Mouse (Mus musculus): Measurements from ENCODE around the gene Mtcl1. TPM values are rescaled to one million over a fixed set of nuclear protein-coding genes. Genes with fewer than 3 reads are reported as not detected.
A peak's percentile ranks its signal among the peaks of the same experiment; 100 is the strongest.

Mtcl1 gene
- polyA plus RNA-seq, 1 experiment from 2014 or later: 17.5 TPM

GRCm38 (mm10) chr17:66340798-66341197 lies 108.8 kb downstream of the Mtcl1 start:
- 83% methylated on average over 12 of the region's 12 CpGs for WGBS
- no peak for ATAC-seq
- H3K36me3 ChIP-seq (ENCODE audit: control insufficient read depth, insufficient read depth, low read length): peaks cover 50% of the 10 kb centered on the region

GRCm38 (mm10) chr17:66337929-66338328 lies 111.6 kb downstream of the Mtcl1 start:
- Histone ChIP-seq H3K9ac (ENCODE audit: low read length) (no peak overlapping the region), H3K27me3 (replicated peaks; ENCODE audit: control insufficient read depth, insufficient read depth, low read length) (no peaks in the 10 kb centered on the region), H3K4me2 (ENCODE audit: low read length) (no peak overlapping the region), H3K4me3 (ENCODE audit: low read depth, low read length) (no peak overlapping the region), H3K9me3 (replicated peaks; ENCODE audit: control insufficient read depth, low read length) (no peaks in the 10 kb centered on the region), H3K27ac (ENCODE audit: low read depth, low read length) (no peak overlapping the region), H3K36me3 (ENCODE audit: control insufficient read depth, insufficient read depth, low read length) (peaks cover 25% of the 10 kb centered on the region), H3K4me1 (ENCODE audit: control insufficient read depth, insufficient read depth, low read length) (no peaks in the 10 kb centered on the region)
- ATAC-seq (no peak), DNase-seq (ENCODE audit: low spot score) (no peak)
- 93% methylated on average over 13 of the region's 13 CpGs for WGBS

More at GRCm38 (mm10) chr17:66340798-66341197, 108.8 kb downstream of the Mtcl1 start:
- no peak overlapping the region for H3K9ac ChIP-seq (ENCODE audit: low read length)
- H3K4me1 ChIP-seq (ENCODE audit: control insufficient read depth, insufficient read depth, low read length): no peaks in the 10 kb centered on the region
- DNase-seq (ENCODE audit: low spot score): no peak
- H3K27me3 ChIP-seq (replicated peaks; ENCODE audit: control insufficient read depth, insufficient read depth, low read length): no peaks in the 10 kb centered on the region
- no peaks in the 10 kb centered on the region for H3K9me3 ChIP-seq (replicated peaks; ENCODE audit: control insufficient read depth, low read length)
- H3K4me2 ChIP-seq (ENCODE audit: low read length): no peak overlapping the region
- no peak overlapping the region for H3K4me3 ChIP-seq (ENCODE audit: low read depth, low read length)
- no peak overlapping the region for H3K27ac ChIP-seq (ENCODE audit: low read depth, low read length)

DNA sequence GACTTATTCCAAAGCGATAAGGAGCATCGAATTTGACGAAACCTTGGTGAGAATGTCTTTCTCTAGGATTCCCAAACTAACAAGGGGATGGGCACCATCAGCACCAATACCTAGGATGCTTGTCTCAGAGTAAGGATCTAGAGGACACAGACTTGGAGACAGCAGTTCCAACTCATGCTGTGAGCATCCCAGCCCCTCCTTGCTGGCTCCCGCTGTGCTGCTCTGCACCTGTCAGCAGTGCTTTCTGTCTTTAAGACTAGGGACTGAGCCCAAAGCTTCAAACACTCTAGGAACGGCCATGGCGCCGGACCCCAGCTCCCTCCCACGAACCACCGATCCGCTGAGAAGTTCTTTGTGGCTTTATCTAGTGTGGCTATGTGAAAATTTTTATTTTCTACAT lies 114.0 kb downstream of the Mtcl1 start:
- Histone ChIP-seq H3K4me2 (ENCODE audit: low read length) (no peak overlapping the region), H3K27ac (ENCODE audit: low read depth, low read length) (no peak overlapping the region), H3K9ac (ENCODE audit: low read length) (no peak overlapping the region), H3K4me3 (ENCODE audit: low read depth, low read length) (no peak overlapping the region), H3K9me3 (replicated peaks; ENCODE audit: control insufficient read depth, low read length) (no peaks in the 10 kb centered on the region), H3K27me3 (replicated peaks; ENCODE audit: control insufficient read depth, insufficient read depth, low read length) (no peaks in the 10 kb centered on the region), H3K4me1 (ENCODE audit: control insufficient read depth, insufficient read depth, low read length) (no peaks in the 10 kb centered on the region), H3K36me3 (ENCODE audit: control insufficient read depth, insufficient read depth, low read length) (peaks cover 15% of the 10 kb centered on the region; the same call in 1 of the 2 replicates)
- WGBS: 93% methylated on average over 10 of the region's 10 CpGs
- no peak for DNase-seq (ENCODE audit: low spot score)
- no peak for ATAC-seq

DNA sequence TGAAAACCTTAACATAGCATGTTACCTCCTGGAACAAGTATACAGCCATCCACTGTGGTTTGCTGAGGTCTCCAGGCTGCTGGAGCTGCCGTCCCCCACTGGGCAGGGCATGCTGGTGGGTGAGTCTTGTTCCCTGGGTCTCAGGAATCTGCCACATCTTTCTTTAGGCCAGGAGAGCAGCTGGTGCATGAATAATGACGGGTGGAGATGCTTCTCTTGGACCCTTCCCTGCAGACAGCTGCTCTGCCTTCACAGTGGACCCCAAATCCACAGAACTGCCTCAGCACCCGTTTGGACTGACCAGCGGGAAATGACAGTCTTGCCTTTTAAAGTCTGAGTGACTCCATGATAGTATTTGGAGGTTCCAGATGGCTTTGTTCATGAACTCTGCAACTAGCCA lies 114.7 kb downstream of the Mtcl1 start:
- peaks cover 9% of the 10 kb centered on the region; the same call in 1 of the 2 replicates for H3K36me3 ChIP-seq (ENCODE audit: control insufficient read depth, insufficient read depth, low read length)
- H3K4me1 ChIP-seq (ENCODE audit: control insufficient read depth, insufficient read depth, low read length): no peaks in the 10 kb centered on the region
- no peaks in the 10 kb centered on the region for H3K9me3 ChIP-seq (replicated peaks; ENCODE audit: control insufficient read depth, low read length)
- no peaks in the 10 kb centered on the region for H3K27me3 ChIP-seq (replicated peaks; ENCODE audit: control insufficient read depth, insufficient read depth, low read length)
- DNase-seq (ENCODE audit: low spot score) (no peak), ATAC-seq (no peak)
- H3K4me3 ChIP-seq (ENCODE audit: low read depth, low read length): no peak overlapping the region
- WGBS: 63% methylated on average over 4 of the region's 4 CpGs
- no peak overlapping the region for H3K4me2 ChIP-seq (ENCODE audit: low read length)
- no peak overlapping the region for H3K9ac ChIP-seq (ENCODE audit: low read length)
- no peak overlapping the region for H3K27ac ChIP-seq (ENCODE audit: low read depth, low read length)

DNA sequence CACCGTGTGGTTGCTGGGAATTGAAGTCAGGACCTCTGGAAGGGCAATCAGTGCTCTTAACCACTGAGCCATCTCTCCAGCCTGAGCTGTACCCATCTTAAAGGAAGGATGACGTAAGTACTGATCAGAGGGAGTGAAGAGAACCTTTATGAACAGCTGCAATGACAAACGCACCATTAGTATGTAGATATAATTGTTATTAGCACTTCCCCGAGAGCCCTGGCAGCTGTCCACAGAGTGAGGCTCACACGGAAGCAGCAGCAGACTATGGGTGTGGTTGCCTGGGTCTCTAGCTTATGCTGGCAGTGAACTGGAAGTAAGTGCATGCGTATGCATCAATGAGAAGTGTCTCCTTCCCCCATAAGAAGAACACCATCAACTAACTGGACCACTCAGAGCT lies 118.3 kb downstream of the Mtcl1 start:
- H3K27me3 ChIP-seq (replicated peaks; ENCODE audit: control insufficient read depth, insufficient read depth, low read length): no peaks in the 10 kb centered on the region
- 53% methylated on average over 6 of the region's 6 CpGs for WGBS

GRCm38 (mm10) chr17:66326552-66327045 lies 123.0 kb downstream of the Mtcl1 start:
- Histone ChIP-seq H3K4me3 (ENCODE audit: low read depth, low read length) (no peak overlapping the region), H3K9ac (ENCODE audit: low read length) (no peak overlapping the region), H3K4me2 (ENCODE audit: low read length) (no peak overlapping the region), H3K4me1 (ENCODE audit: control insufficient read depth, insufficient read depth, low read length) (0 out of 2 replicates have a peak, but pooled peaks cover 2% of the 10 kb centered on the region), H3K27ac (ENCODE audit: low read depth, low read length) (no peak overlapping the region), H3K36me3 (ENCODE audit: control insufficient read depth, insufficient read depth, low read length) (no peaks in the 10 kb centered on the region), H3K27me3 (replicated peaks; ENCODE audit: control insufficient read depth, insufficient read depth, low read length) (no peaks in the 10 kb centered on the region), H3K9me3 (replicated peaks; ENCODE audit: control insufficient read depth, low read length) (no peaks in the 10 kb centered on the region)
- no peak for ATAC-seq
- no peak for DNase-seq (ENCODE audit: low spot score)
- 89% methylated on average over 5 of the region's 5 CpGs for WGBS

More for the DNA sequence above, 118.3 kb downstream of the Mtcl1 start:
- H3K36me3 ChIP-seq (ENCODE audit: control insufficient read depth, insufficient read depth, low read length): no peaks in the 10 kb centered on the region
- H3K4me1 ChIP-seq (ENCODE audit: control insufficient read depth, insufficient read depth, low read length): no peaks in the 10 kb centered on the region
- ATAC-seq (no peak), DNase-seq (ENCODE audit: low spot score) (peak; percentile 45)
- H3K4me3 ChIP-seq (ENCODE audit: low read depth, low read length): no peak overlapping the region
- no peaks in the 10 kb centered on the region for H3K9me3 ChIP-seq (replicated peaks; ENCODE audit: control insufficient read depth, low read length)
- no peak overlapping the region for H3K27ac ChIP-seq (ENCODE audit: low read depth, low read length)
- no peak overlapping the region for H3K4me2 ChIP-seq (ENCODE audit: low read length)
- no peak overlapping the region for H3K9ac ChIP-seq (ENCODE audit: low read length)

GRCm38 (mm10) chr17:66326204-66326545 lies 123.4 kb downstream of the Mtcl1 start:
- Histone ChIP-seq H3K9ac (ENCODE audit: low read length) (no peak overlapping the region), H3K4me3 (ENCODE audit: low read depth, low read length) (no peak overlapping the region), H3K4me2 (ENCODE audit: low read length) (no peak overlapping the region), H3K27me3 (replicated peaks; ENCODE audit: control insufficient read depth, insufficient read depth, low read length) (no peaks in the 10 kb centered on the region), H3K9me3 (replicated peaks; ENCODE audit: control insufficient read depth, low read length) (no peaks in the 10 kb centered on the region), H3K4me1 (ENCODE audit: control insufficient read depth, insufficient read depth, low read length) (0 out of 2 replicates have a peak, but pooled peaks cover 2% of the 10 kb centered on the region), H3K27ac (ENCODE audit: low read depth, low read length) (no peak overlapping the region), H3K36me3 (ENCODE audit: control insufficient read depth, insufficient read depth, low read length) (no peaks in the 10 kb centered on the region)
- ATAC-seq (no peak), DNase-seq (ENCODE audit: low spot score) (no peak)
- WGBS: 75% methylated on average over 4 of the region's 4 CpGs

- no peaks in the 10 kb centered on the region for H3K36me3 ChIP-seq (ENCODE audit: control insufficient read depth, insufficient read depth, low read length)
- H3K4me2 ChIP-seq (ENCODE audit: low read length): peak overlapping the region; percentile 31
- H3K9me3 ChIP-seq (replicated peaks; ENCODE audit: control insufficient read depth, low read length): no peaks in the 10 kb centered on the region
- peak; percentile 83 for DNase-seq (ENCODE audit: low spot score)
- 44% methylated on average over 14 of the region's 14 CpGs for whole genome bisulfite sequencing
- H3K9ac ChIP-seq (ENCODE audit: low read length): no peak overlapping the region
- H3K27me3 ChIP-seq (replicated peaks; ENCODE audit: control insufficient read depth, insufficient read depth, low read length): no peaks in the 10 kb centered on the region
- H3K4me3 ChIP-seq (ENCODE audit: low read depth, low read length): no peak overlapping the region
- peaks cover 2% of the 10 kb centered on the region; the same call in 1 of the 2 replicates for H3K4me1 ChIP-seq (ENCODE audit: control insufficient read depth, insufficient read depth, low read length)
- H3K27ac ChIP-seq (ENCODE audit: low read depth, low read length): peak overlapping the region; percentile 72
- peak; percentile 92 for ATAC-seq
These were observed 123.9 kb downstream of the Mtcl1 start for GRCm38 (mm10) chr17:66325440-66326203.

DNA sequence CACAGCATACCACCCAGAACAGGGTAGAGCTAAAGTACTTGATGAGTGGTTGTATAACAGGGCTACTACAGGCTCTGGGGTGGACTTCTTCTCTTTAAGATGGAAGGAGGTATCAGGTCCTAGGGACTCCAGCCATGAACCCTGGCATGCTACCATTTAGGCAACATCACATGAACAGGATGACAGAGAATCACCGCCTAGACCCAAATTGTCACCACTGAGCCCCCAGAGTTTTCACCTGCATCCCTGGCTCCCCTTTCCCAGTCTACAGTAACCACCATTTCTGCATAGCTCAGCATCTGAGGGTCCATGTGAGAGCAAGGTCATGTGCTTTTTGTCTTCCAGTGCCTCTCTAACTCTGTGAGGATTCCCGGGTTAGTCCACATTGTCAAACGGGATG lies 124.7 kb downstream of the Mtcl1 start:
- H3K4me1 ChIP-seq (ENCODE audit: control insufficient read depth, insufficient read depth, low read length): peaks cover 2% of the 10 kb centered on the region; the same call in 1 of the 2 replicates
- no peaks in the 10 kb centered on the region for H3K9me3 ChIP-seq (replicated peaks; ENCODE audit: control insufficient read depth, low read length)
- H3K4me3 ChIP-seq (ENCODE audit: low read depth, low read length): no peak overlapping the region
- no peaks in the 10 kb centered on the region for H3K36me3 ChIP-seq (ENCODE audit: control insufficient read depth, insufficient read depth, low read length)
- peak overlapping the region; percentile 72; the same call in 1 of the 2 replicates for H3K27ac ChIP-seq (ENCODE audit: low read depth, low read length)
- no peak overlapping the region for H3K4me2 ChIP-seq (ENCODE audit: low read length)
- ATAC-seq (no peak), DNase-seq (ENCODE audit: low spot score) (no peak)
- 80% methylated on average over 3 of the region's 3 CpGs for WGBS
- H3K9ac ChIP-seq (ENCODE audit: low read length): no peak overlapping the region
- H3K27me3 ChIP-seq (replicated peaks; ENCODE audit: control insufficient read depth, insufficient read depth, low read length): no peaks in the 10 kb centered on the region
